Mouse (Mus musculus) NIH3T3 (cell line): ENCODE results near the gene Ago3.

Experiments
- DNase-seq: peaks from one replicate; pipeline ENCODE4 v3.0.0-alpha.2; 2012; ENCODE audit warnings: low read depth

The Ago3 gene

DNA sequence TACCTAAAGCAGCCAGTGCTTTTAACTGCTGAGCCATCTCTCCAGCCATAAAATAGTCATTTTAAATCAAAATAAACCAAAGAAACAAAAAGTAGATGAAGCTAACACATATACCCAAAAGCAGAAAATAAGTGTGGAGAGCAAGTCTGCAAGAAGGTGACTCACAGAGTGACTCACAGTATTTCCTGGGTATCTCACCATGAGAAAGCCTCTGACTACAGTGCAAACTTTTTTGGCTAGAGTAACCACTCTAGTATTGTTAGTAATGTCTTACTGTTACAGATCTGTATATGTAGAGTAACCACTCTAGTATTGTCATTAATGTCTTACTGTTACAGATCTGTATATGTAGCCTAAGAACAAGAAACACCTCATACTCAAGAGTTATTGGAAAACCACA lies 13.6 kb downstream of the Ago3 start:
- peak; percentile 75 for DNase-seq

DNA sequence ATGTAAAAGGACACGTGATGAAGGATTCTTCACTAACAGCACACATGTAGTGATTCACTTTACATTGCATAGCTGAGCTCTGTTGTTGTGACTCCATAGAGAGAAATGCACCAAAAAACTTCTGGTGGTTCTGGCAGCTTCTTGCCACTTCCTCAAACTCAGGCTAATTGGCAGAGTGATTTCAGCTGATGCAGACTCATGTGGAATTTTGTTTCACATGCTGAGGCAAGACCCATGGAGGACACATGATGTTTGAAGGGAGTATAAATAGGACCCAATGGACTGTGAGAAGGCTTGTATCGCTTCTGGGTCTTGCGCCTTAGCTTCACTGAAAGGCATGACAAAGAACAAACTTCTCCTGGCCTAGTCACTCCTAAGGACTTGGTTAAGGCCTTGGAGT lies 16.8 kb downstream of the Ago3 start:
- peak; percentile 16 for DNase-seq

DNA sequence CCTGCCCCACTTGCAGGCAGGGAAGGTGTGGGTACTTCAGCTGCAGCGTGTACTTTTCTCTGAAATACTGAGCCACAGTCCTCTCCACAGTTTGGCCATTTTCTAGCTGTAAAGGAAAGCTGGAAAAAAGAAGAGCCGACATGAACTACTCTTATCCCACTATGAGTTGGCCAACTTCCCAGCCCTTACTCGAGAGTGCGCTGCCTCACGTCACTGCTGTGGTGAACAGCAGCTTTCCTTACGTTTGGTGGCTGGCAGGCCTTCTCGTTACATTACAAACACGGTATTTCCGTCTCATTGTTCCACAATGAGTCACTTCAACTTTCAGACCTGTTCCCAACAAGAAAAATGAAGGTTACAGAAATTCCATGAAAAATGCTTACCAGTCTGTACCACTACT lies 57.9 kb downstream of the Ago3 start:
- DNase-seq = peak; percentile 96

DNA sequence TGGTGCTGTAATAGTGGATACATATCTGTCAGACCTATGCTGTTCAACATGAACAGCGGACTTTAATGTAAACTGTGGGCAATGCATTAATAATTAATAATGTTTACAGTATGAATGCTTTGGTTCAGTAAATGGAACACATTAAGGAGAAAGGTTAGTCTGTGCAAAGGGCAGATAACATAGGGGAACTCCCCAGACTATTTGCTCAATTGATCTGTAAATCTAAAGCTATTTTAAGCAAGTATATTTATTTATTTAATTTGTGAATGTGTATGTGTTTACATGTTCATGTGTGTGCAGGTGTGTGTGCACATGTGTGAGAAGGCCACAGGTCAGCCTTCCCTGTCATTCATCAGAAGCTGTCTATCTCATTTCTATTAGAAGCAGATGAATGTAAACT lies 69.3 kb downstream of the Ago3 start:
- no peak for DNase-seq

DNA sequence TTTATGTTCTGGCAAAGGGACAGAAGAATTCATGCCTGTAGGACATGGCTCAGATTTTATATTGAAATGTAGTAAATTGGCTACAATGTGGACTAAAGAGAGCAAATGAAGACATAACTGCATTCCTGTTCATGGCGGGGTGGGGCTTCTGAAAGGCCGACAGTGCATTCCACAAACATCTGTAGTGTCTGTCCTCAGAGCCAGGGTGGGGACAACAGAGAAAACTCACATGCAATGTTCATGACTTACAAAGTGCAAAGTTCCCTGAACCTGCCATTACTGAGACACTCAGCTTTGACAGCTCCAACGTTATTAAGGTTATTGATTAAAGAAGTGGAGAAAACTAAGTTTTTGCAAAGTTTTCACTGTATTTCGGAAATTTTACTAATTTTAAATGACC lies 85.9 kb downstream of the Ago3 start:
- DNase-seq = no peak

DNA sequence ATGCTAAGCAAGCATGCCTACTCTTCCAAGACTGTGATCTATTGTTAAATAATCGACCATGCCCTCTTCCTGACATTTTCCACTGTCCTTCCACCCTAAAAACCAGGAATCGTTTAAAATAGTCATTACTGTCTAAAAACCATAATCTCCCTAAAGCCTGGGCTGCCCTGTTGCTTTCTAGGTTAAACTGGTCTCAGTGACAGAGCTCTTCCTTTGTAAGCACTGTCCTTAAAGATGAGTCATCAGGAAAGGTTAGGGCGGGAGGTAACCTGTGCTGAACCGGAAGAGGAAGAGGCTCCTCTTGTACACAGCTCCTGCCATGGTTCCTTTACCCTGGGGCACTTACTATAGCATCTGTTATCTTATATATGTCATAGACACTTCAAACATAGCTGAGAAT lies 89.9 kb downstream of the Ago3 start:
- no peak for DNase-seq

DNA sequence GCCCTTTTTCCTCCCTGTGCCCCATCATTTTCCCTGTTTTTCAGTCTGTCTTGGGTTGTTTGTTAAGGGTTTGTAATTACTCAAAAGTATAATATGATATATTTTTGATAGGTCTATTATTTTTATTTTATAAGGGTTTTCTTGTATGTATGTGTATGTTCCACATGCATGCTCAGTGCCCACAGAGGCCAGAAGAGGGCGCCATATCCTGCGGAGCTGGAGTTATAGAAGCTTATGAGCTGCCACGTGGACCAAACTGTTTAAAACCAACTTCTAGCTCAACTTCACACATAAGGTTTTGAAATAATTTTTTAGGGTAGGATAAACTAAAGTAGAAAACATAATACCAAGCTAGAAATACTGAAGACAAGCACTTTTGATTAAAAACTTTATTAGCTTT lies 97.0 kb downstream of the Ago3 start:
- peak; percentile 54 for DNase-seq

DNA sequence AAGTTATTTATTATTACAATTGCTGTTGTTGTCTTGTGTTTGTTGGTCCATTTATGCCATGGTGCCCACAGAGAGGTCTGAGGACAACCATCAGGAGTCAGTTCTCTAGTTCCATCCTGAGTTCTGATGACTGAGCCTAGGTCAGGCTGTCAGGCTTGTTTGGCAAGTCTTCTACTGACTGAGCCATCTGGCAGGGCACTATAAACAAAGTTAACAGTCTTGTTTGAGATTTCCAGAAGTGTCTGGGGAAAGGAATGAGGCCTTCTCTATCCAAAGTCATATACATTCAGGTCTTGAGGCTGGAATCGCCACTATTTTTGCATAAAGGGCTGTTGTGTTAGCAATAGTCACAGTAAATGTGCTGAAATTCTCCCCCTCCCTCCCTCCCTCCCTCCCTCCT lies 97.6 kb downstream of the Ago3 start:
- no peak for DNase-seq

DNA sequence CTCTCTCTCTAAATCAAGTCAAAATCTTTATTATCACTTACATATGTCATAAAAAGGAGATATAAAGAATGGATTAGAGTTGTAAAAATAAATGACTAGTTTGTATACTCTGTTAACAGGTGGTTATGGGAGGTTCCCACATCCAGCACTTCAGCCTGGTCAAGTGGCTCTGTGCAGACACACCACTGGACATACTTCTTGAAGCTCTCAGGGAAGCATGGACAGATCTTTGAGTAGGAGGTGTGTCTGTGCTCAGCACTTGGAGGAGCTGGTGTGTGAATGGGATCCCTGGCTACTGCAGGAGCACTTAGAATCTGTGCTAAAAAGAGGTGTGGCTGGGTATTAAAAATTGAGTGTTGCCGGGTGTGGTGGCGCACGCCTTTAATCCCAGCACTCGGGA lies 99.1 kb downstream of the Ago3 start:
- DNase-seq = no peak

DNA sequence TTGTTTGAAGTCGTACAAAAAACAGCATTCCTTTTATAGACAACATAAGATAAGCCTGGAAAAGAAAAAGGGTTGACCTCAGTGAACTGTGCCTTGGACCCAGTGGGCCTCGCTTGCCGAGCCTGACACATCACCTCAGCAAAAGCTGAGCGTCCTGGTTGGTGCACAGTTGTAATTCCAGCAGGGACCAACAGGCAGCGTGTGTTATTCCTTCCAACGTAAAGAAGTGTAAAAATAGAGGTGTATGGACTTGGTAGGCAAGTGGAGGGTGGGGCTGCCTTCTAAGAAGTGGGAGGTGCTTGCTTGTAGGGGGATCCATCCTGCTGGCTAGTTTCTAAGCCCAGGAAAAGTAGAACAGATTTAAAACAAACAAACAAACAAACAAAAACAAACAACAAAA lies 103.3 kb downstream of the Ago3 start:
- no peak for DNase-seq

DNA sequence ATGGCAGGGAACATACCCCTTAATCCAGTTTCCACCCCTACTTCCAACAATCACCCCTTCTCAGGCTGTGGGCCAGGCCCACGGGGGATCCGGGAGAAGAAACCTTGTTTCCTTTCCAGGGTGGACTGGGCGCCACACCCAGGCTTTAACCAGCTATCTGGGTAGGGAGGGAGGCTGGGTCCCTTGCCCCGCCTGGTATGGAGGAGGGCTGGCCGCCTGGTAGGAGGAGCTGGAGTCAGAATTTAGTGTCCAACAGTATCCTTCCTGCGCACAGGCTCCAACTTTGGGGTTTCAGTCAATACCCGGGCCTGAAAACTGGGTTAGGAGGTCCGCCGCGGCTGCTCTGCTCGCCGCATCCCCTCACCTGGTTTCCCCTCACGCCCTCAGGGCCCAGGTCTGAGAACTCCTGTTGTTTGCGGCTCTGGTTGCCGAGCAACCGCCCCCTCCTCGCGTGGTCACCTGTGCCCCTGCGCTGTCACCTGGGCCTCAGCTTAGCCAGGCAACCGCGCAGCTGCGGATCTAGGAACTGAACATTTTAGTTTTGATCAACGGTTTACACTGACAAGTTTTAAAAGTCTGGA lies 104.0 kb downstream of the Ago3 start, which contains the start of gene Tekt2:
Gene Tekt2 (minus strand): TSS at position 408 of the 581 bp plus-strand sequence.
- DNase-seq = no peak

DNA sequence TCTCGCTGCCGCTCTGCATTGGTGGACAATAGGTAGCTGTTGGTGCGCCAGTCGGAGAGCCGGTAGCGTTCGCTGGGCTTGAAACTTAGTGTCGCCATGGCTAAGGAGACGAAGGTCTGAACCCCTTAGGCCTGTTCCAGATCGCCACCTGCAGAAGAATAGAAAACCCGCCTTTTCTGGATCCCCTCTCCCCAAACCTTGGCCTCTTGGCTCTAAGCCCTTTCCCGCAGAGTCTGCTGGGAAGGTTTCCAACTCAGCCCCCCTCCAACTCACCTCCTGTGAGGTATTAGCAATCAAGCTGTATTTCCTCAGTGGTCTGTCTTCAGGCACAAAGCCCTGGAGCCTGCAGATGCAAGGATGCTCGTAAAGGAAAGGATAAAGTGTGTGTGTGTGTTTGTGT lies 104.5 kb downstream of the Ago3 start:
- no peak for DNase-seq

DNA sequence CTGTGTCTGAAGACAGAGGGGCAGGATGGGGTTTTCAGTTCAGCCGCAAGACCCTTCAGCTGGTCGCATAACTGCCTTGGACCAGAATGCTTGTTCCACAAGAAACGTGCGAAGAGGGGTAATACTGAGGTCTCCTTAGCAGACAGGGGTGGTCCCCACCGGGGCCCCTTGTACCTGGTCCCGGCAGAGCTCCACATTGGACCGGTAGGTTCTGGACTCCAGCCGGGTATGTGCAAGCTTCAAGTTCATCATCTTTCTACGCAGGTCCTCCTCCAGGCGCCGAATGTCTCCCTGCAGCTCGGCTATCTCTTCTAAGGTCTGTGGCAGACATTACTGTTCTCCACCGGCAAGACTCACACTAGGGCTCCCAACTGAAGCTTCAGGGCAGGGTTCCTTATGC lies 106.7 kb downstream of the Ago3 start:
- DNase-seq = no peak

DNA sequence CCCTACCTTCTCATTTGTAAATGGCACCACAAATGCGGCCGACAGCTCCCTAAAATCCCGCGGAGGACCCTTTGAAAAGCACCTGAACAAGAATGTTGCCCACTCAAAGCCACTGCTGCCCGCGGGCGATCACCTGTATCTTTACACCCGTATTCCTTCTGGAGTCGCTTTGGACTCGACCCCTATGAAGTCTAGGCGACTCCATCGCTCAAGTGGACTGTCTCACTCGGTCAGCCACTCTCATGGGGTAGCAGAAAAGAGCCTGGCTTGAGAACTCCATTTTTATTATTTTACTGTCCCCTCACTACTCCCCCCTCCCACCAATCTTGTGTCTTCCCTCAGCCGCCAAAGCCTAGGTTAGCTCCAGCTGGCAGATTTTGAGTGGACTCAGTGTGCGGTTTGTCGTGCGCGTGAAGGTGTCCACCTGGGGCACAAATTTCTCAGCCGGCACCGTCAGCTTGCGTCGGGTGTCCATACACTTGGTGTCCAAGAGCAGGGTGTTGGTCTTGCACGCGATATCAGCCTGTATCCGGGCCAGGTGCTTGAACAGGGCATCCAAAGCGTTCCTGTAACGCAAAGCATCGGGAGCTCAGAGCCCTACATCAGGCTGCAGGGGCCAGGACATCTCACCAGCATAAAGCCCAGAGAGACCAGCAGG lies 107.4 kb downstream of the Ago3 start:
- DNase-seq = no peak

DNA sequence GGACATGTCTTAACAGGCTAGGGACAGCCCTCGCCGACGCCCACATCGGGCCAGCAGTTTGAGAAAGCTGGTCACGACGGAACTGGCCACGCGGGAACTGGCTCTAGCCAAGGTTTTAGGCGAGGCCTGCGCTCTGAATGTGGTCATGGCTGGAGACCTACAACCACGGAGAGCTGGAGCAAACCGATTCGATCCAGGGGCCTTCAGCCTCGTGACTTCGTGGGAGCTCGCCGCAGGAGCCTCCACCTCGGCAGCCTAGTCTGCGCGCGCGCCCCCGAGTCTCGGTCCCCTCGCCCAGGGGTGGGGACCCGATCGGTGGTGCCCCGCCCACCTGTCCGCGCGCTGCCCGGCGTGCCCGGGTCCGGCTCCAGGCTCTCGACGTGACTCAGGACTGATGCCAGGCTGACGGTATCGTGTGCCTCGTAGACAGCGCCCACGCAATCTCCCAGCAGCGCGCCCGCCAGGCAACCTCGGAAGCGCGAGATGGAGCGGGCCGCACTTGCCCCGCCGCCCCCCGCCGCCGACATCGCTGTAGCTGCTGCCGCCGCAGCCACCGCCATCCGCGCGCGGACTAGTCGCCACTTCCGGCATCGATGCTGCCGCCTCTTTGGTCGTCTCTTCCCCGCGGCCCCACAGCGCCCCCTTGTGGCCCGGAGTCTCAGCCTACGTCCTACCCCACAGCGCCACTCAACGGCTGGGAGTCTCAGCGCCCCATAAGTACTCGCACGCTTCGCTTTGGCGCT lies 108.1 kb downstream of the Ago3 start, which contains the start of gene Adprhl2:
Gene Adprhl2 (minus strand): TSS at position 593 of the 743 bp plus-strand sequence.
- peak; percentile 99 for DNase-seq

DNA sequence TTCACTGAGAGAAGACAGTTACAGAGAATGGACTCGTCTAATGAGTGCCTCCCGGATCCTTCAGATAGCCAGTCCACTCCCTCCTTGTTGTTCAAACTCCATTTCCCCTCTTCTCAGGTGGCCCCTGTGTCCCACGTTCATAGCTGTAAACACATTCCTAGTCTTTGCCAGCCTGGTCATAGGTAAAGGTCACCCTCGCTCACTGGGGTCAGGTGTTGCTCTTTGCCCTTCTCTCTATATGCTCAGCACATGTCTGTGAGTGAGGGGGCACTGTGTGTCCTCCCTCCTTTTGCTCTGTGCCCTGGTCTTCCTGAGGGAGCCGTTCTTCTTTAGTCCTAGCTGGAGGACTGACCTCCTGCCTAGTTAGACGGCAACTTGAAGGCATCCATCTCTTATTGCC lies 109.5 kb downstream of the Ago3 start:
- DNase-seq = no peak

DNA sequence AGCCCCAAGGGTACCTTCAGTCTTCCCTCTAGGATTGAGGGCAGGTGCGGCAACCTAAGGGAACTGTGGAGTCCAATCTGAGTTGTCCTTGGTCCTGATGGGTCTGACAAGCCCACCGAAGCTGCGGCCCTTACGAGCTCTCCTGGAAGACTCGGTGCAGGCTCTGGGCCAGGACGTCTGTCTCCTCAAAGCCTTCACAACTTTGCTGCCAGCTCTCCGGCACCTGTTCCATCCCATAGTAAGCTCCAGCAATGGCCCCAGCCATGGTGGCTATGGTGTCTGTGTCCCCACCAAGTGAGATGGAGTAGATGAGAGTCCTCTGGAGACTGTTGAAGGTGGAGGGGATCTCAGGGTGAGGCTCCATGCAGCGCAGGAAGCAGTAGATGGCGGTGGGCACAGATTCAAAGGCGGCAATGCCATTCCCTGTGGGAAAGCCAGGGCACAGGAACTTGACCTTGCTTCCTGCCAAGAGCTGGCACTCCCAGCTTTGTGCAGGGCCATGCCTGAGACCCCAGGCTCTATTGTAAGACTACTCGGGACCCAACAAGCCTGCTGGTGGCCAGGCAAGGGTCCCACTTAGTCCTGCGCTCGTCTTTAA lies 112.8 kb downstream of the Ago3 start:
- DNase-seq = no peak

DNA sequence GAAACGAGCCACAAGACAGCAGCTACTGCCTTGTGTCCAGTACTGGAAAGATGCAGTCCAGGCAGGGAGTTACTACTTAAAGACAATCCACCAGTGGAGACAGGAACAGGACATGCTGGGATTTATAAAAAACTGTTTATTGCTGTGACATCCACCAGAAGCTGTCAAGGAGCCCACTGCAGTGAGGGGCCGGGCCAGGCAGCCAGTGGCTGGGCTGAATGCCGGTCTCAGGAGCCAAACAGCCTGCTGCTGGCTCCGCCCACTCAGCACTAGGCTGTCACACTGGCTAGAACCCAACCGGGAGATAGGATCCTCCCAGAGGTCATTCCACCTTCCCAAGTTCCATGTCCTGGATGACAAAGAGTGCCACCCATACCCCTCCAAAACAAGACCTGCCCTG lies 113.4 kb downstream of the Ago3 start:
- no peak for DNase-seq

DNA sequence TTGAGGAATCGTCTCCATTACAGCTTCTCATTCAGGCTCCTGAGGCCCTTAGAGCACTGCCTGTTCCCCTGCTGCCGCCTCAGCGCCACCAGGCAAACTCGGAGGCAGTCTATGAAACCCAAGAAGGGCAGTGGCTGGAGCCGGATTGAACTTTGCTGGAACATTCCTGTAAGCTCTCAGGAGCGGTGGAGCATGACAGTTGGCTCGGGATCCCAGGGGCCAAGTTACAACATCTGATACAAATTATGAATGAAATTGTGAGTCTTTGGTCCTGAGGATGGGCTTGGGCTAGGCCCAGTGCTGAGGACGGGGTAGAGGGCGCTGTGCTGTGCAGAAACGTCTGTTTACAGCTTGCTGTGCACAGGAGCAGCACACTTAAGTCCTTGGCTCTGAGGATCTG lies 115.0 kb downstream of the Ago3 start:
- DNase-seq = peak; percentile 84

DNA sequence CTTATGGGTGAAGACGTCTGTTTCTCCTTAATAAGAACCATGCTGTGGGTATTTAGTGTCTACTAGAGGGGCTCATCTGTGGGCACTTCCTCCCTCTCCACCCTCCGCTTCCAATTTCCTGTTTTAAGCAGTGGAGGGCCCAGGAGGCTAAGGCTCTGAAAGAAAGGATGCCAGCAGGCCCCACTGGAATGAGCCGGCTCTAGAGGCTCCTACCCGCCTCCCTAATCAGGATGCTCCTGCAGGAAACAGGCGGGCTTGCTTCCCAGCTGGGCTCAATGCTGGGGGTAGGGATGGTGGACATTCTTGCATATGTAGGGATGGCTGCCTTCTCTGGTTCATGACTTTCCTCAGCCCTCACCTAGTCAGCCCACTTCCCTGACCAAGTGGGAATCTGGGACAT lies 116.2 kb downstream of the Ago3 start:
- DNase-seq = no peak

DNA sequence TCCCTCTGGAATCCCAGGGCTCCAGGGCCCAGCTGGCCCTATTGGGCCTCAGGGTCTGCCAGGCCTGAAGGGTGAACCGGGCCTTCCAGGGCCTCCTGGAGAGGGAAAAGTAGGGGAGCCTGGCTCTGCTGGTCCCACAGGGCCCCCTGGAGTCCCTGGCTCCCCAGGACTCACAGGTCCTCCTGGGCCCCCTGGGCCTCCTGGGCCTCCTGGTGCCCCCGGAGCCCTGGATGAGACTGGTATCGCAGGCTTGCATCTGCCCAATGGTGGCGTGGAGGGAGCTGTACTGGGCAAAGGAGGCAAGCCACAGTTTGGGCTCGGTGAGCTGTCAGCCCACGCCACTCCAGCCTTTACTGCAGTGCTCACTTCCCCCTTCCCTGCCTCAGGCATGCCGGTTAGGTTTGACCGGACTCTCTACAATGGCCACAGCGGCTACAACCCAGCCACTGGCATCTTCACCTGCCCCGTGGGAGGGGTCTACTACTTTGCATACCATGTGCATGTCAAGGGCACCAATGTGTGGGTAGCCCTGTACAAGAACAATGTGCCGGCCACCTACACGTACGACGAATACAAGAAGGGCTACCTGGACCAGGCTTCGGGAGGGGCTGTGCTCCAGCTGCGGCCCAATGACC lies 117.7 kb downstream of the Ago3 start:
- no peak for DNase-seq

DNA sequence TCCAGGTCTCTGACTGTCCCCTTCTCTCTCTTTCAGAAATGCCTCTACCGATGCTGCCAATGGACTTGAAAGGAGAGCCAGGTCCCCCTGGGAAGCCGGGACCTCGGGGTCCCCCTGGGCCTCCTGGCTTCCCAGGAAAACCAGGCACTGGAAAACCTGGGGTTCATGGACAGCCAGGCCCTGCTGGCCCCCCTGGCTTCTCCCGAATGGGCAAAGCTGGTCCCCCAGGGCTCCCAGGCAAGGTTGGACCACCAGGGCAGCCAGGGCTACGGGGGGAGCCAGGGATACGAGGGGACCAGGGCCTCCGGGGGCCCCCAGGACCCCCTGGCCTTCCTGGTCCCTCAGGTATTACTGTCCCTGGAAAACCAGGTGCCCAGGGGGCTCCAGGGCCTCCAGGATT lies 119.0 kb downstream of the Ago3 start:
- no peak for DNase-seq

DNA sequence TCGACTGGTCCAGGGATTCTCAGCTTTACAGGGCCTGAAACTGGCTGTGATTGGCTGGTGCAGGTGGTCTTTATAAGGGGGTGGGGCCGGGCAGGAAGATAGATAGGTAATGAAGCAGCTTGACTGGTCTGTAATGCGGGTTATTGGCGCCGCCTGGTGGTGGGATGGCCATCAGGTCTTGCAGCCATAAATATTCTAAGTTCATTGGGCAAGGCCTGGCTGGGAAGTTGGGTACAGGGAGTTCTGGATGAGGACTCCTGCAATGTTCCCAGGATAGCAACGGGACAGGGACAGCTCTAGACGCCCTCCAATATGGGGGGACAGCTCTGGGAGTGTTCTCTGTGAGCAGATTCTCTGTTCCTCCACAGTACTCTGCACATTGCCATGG lies 119.4 kb downstream of the Ago3 start:
- DNase-seq = peak; percentile 94
